Mouse (Mus musculus): Measurements from ENCODE around the gene Pnpla8.
"Not testable (repeated sequence)": the region's sequence is repeated elsewhere in the genome, so short reads cannot be mapped to it uniquely, and the experiment has no call there.

Pnpla8 gene

GRCm38 (mm10) chr12:44221070-44221469 lies at the start of gene Pnpla8:
TSS of gene Pnpla8 (plus strand) at chr12:44221370.
- not testable (repeated sequence) for DNase-seq (ENCODE audit: low spot score in 2 of 2)

- no peak for DNase-seq (ENCODE audit: low spot score in 2 of 2)
These were observed 44.7 kb upstream of the Pnpla8 start for GRCm38 (mm10) chr12:44176331-44177037.

- no peak for DNase-seq (ENCODE audit: low spot score in 2 of 2)
These were observed 44.2 kb upstream of the Pnpla8 start for GRCm38 (mm10) chr12:44177038-44177355.

- DNase-seq (ENCODE audit: low spot score in 2 of 2) = peak in 1 of 2 experiments; percentile 12
These were observed 39.8 kb upstream of the Pnpla8 start for GRCm38 (mm10) chr12:44181081-44181982.

GRCm38 (mm10) chr12:44197873-44198525 lies 23.2 kb upstream of the Pnpla8 start:
- DNase-seq (ENCODE audit: low spot score in 2 of 2) = no peak

- no peak for DNase-seq (ENCODE audit: low spot score in 2 of 2)
These were observed 11.9 kb upstream of the Pnpla8 start for GRCm38 (mm10) chr12:44209141-44209823.

GRCm38 (mm10) chr12:44209824-44210752 lies 11.1 kb upstream of the Pnpla8 start, which contains the start of gene Dnajb9:
TSS of gene Dnajb9 (minus strand) at chr12:44210326.
- peak; percentile 98 to 99 for DNase-seq (ENCODE audit: low spot score in 2 of 2)

GRCm38 (mm10) chr12:44211555-44211954 lies 9.6 kb upstream of the Pnpla8 start:
- no peak for DNase-seq (ENCODE audit: low spot score in 2 of 2)

- no peak for DNase-seq (ENCODE audit: low spot score in 2 of 2)
These were observed 634 bp downstream of the Pnpla8 start for GRCm38 (mm10) chr12:44221651-44222356.

GRCm38 (mm10) chr12:44223044-44223443 lies 1.9 kb downstream of the Pnpla8 start:
- no peak for DNase-seq (ENCODE audit: low spot score in 2 of 2)

GRCm38 (mm10) chr12:44224650-44225049 lies 3.5 kb downstream of the Pnpla8 start:
- DNase-seq (ENCODE audit: low spot score in 2 of 2) = no peak

GRCm38 (mm10) chr12:44241090-44241489 lies 19.9 kb downstream of the Pnpla8 start:
- DNase-seq (ENCODE audit: low spot score in 2 of 2) = no peak

- no peak for DNase-seq (ENCODE audit: low spot score in 2 of 2)
These were observed 21.2 kb downstream of the Pnpla8 start for GRCm38 (mm10) chr12:44242407-44242806.

- no peak for DNase-seq (ENCODE audit: low spot score in 2 of 2)
These were observed 24.6 kb downstream of the Pnpla8 start for GRCm38 (mm10) chr12:44245739-44246138.

- no peak for DNase-seq (ENCODE audit: low spot score in 2 of 2)
These were observed 27.3 kb downstream of the Pnpla8 start for GRCm38 (mm10) chr12:44248309-44248977.

- DNase-seq (ENCODE audit: low spot score in 2 of 2) = no peak
These were observed 41.4 kb downstream of the Pnpla8 start for GRCm38 (mm10) chr12:44262612-44263011.

- DNase-seq (ENCODE audit: low spot score in 2 of 2) = no peak
These were observed 44.5 kb downstream of the Pnpla8 start for GRCm38 (mm10) chr12:44265651-44266050.

- no peak for DNase-seq (ENCODE audit: low spot score in 2 of 2)
These were observed 46.0 kb downstream of the Pnpla8 start for GRCm38 (mm10) chr12:44267196-44267595.

GRCm38 (mm10) chr12:44268728-44269302 lies 47.6 kb downstream of the Pnpla8 start:
- DNase-seq (ENCODE audit: low spot score in 2 of 2) = peak; percentile 98 to 100
